Mouse (Mus musculus) bone marrow macrophage, adult 2 months (primary cell): ENCODE results near the gene Sowahb. TPM values are rescaled to one million over a fixed set of nuclear protein-coding genes. Genes with fewer than 3 reads are reported as not detected.
A peak's percentile ranks its signal among the peaks of the same experiment; 100 is the strongest.

Experiments used
- H3K27ac ChIP-seq: 2 replicates; pipeline ENCODE4 v1.5.1; 2012; ENCODE audit warnings: low read depth, low read length; ENCODE audit not compliant: insufficient read depth
- H3K4me1 ChIP-seq: 2 replicates; pipeline ENCODE4 v1.6.1; 2012; ENCODE audit warnings: low read length; ENCODE audit not compliant: control insufficient read depth, insufficient read depth
- H3K4me3 ChIP-seq: 2 replicates; pipeline ENCODE4 v1.5.1; 2012; ENCODE audit warnings: mild to moderate bottlenecking, low read length, moderate library complexity; ENCODE audit not compliant: insufficient read depth
- CTCF ChIP-seq: IDR thresholded peaks from 2 replicates; pipeline ENCODE4 v1.5.1; 2012; ENCODE audit warnings: low read depth, mild to moderate bottlenecking, low read length, moderate library complexity
- POLR2A ChIP-seq: IDR thresholded peaks from 2 replicates; pipeline ENCODE4 v1.6.1; 2012; ENCODE audit warnings: mild to moderate bottlenecking, low read depth, low read length, borderline replicate concordance
- polyA plus RNA-seq: library from polyadenylated mRNA; stranded (reverse); fragments of >200 nt; gene quantifications from 2 replicates; pipeline ENCODE4 v1.2.4, GENCODE M21; 2012; ENCODE audit not compliant: missing spikeins, insufficient read depth, insufficient read length

The Sowahb gene
- polyA plus RNA-seq, 1 experiment = not detected

DNA sequence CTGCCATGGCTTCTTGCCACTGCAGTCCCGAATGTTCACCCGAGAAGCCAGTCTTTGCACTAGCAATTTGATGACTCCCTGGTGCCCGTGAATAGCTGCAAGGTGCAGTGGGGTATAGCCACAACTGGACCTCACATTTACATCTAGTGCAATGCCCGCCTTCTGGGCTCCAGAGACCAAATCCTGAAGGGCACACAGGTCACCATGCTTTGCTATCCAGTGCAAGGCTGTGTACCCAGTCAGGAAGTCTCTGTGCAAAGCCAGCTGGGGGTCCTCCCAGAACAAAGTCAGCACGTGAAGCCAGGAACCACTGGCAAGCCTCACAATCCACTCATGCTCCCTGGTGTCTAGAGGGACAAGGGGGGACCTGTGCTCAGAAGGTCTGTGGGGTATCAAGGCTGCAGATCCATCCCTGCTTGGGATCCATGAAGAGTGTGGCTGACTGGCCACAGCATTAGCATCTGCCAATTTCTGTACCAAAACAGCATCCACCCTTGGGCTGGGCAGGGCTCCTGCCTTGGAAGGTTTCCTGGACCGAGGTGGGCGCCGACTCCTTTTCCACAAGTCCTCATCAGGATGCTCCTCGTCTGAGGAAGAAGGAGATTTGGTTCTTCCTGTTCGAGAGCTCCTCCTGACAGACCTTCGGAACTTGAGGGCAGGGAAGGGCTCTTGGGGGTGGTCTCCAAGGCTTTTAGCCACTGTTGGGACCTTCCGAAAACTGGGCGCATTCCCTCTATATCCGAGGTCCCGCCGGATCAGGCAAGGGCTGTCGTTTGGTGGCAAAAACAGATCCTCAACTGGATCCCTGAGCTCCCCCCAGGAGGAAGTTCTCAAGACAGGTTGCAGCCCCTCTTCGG is 1.8 kb downstream of the Sowahb start:
- Histone ChIP-seq H3K27ac (no peak overlapping the region), H3K4me1 (peaks cover 8% of the 10 kb centered on the region), H3K4me3 (no peak overlapping the region)
- TF ChIP-seq CTCF (no peak), POLR2A (no peak)

- H3K4me1 ChIP-seq = peaks cover 8% of the 10 kb centered on the region
- TF ChIP-seq CTCF (no peak), POLR2A (no peak)
Measured at GRCm38 (mm10) chr5:93042031-93042430, 2.8 kb downstream of the Sowahb start.

DNA sequence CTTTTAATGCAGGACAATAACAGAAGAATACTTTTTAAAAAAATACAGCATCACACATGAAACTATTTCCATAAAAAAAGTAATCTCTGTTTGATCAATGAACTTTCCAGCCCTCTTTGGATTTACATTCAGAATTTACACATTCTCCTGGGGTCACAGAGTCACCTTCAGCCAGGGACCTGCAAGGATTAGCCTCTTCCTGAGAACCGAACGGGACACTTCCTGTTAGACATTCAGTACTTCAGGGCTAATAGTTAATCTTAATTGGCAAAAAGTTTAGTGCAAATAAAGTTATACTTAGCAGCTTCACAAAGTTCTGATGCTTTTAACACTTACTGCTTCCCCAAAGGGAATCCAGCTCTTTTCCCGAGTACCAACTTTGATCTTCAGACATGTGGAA is 3.5 kb downstream of the Sowahb start:
- peaks cover 8% of the 10 kb centered on the region for H3K4me1 ChIP-seq
- H3K4me3 ChIP-seq = no peak overlapping the region
- no peak for TF ChIP-seq CTCF
- no peak overlapping the region for H3K27ac ChIP-seq

More at GRCm38 (mm10) chr5:93042031-93042430, 2.8 kb downstream of the Sowahb start:
- Histone ChIP-seq H3K4me3 (no peak overlapping the region), H3K27ac (no peak overlapping the region)

- no peak overlapping the region for H3K4me3 ChIP-seq
- H3K27ac ChIP-seq = no peak overlapping the region
- TF ChIP-seq CTCF (no peak), POLR2A (no peak)
- H3K4me1 ChIP-seq = peaks cover 8% of the 10 kb centered on the region
Measured at GRCm38 (mm10) chr5:93040095-93040494, 4.7 kb downstream of the Sowahb start.

GRCm38 (mm10) chr5:93036254-93036653 is 8.6 kb downstream of the Sowahb start:
- TF ChIP-seq CTCF (no peak), POLR2A (no peak)
- Histone ChIP-seq H3K4me1 (peaks cover 18% of the 10 kb centered on the region), H3K4me3 (no peak overlapping the region), H3K27ac (no peak overlapping the region)

- no peak for TF ChIP-seq CTCF
- no peak for TF ChIP-seq POLR2A
- Histone ChIP-seq H3K4me3 (no peak overlapping the region), H3K4me1 (peaks cover 27% of the 10 kb centered on the region), H3K27ac (no peak overlapping the region)
Measured at GRCm38 (mm10) chr5:93035285-93035684, 9.5 kb downstream of the Sowahb start.

- Histone ChIP-seq H3K4me3 (no peak overlapping the region), H3K27ac (no peak overlapping the region), H3K4me1 (peaks cover 20% of the 10 kb centered on the region)
- TF ChIP-seq CTCF (no peak), POLR2A (no peak)
Measured at GRCm38 (mm10) chr5:93033087-93033870, 11.5 kb downstream of the Sowahb start.

DNA sequence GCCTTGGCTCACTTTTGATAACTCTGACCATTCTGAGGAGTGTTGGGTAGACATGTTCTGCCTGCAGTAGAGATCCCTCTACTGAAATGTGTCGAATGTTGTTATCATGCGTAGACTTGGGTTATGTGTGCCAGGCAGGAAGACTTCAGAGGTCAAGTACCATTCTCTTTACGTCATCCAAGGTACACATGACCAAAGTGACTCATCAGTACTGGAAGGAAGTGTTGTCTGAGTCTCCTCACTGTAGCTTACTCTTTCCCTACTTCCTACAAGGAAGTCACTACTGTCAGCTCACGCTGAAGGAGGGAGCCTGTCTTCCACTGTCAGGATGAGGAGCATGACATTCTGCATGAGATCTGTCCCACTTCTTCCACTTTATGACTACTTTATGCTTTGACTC is 12.2 kb downstream of the Sowahb start:
- TF ChIP-seq POLR2A (no peak), CTCF (no peak)
- no peak overlapping the region for H3K4me3 ChIP-seq
- H3K27ac ChIP-seq = peak overlapping the region; percentile 22; the same call in 1 of the 2 replicates
- peaks cover 25% of the 10 kb centered on the region for H3K4me1 ChIP-seq

- peaks cover 36% of the 10 kb centered on the region for H3K4me1 ChIP-seq
- no peak for TF ChIP-seq CTCF
- no peak for TF ChIP-seq POLR2A
- no peak overlapping the region for H3K27ac ChIP-seq
- H3K4me3 ChIP-seq = no peak overlapping the region
Measured at GRCm38 (mm10) chr5:93030869-93031268, 14.0 kb downstream of the Sowahb start.

DNA sequence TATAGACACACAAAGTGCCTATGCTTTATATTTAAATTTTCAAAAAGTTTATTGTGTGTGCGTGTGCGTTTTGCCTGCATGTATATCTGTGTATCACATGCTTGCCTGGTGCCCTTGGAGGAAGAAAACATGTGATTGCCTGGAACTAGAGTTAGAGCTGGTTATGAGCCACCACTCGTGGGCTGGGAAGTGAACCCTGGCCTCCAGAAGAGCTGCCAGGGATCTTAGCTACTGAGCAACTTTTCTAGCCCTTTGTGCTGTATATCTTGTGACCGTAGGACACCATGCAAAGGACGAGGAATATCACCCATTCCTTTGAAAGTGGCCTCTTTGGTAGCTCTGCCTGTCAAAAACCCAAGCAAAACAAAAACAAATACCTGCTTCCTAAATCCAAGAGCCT is 14.4 kb downstream of the Sowahb start:
- no peak overlapping the region for H3K4me3 ChIP-seq
- no peak overlapping the region for H3K27ac ChIP-seq
- peaks cover 36% of the 10 kb centered on the region for H3K4me1 ChIP-seq
- TF ChIP-seq CTCF = no peak
- TF ChIP-seq POLR2A = no peak
